ENCODE assay signal across 26 mouse cellular contexts in the genomic region with DNA sequence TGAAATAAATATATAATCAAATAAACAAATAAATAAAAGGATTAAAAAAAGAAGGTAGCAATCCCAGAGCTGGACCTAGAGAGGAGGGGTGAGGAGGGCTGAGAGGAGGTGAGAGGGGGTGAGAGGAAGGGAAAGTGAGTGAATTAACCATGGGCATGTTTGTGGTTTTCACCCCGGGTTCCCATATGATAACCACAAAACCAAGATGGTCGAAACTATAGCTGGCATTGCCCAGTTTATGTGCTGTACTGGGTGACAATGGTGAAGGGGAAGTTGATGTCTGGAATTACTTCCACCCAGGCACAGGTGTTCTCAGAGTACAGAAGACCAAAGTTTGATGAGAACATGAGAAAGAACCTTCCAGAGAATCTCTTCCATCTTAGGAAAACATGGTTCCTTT. TPM values are rescaled to one million over a fixed set of nuclear protein-coding genes. Genes with fewer than 3 reads are reported as not detected.
DNase-seq lines count a peak whose midpoint lies in the region; ATAC-seq and TF ChIP-seq lines count a peak whose summit lies in the region.
"Had no signal": no experiment of that assay in that cellular context is flagged by ENCODE, and none has a peak within 500 bp of the region (broad histone marks: within the 10 kb centered on the region; RNA-seq: fewer than 3 reads in every experiment).

No protein-coding gene starts in this region.

- in situ Hi-C loops in CH12.LX (cut with MboI; ENCODE audit: low pct_ligation_motif_present, low pct_unique_long_range_greater_than_20kb, low sequenced_read_pairs), result no loop called here

- no peak overlapping the region for H3K9ac ChIP-seq in CH12.LX (ENCODE audit: insufficient read depth, low read depth)
- H3K9ac ChIP-seq in forebrain, embryonic 15.5 days (replicated peaks), result no peak overlapping the region
- H3K9ac ChIP-seq: embryonic facial prominence, embryonic 13.5 days; embryonic facial prominence, embryonic 15.5 days; forebrain, embryonic 12.5 days; forebrain, postnatal 0 days had no signal

- dilution Hi-C loops in CH12.LX (cut with MboI; ENCODE audit: extremely low pct_ligation_motif_present, extremely low pct_unique_long_range_greater_than_20kb, low sequenced_read_pairs), result no loop called here

- ATAC-seq in granulocyte monocyte progenitor cell, adult 5-6 weeks (replicated peaks; ENCODE audit: poor library complexity, severe bottlenecking), result peak; percentile 89
- ATAC-seq in megakaryocyte, adult 5-6 weeks (ENCODE audit: poor library complexity, severe bottlenecking), result peak; percentile 45
- ATAC-seq in forebrain, embryonic 15.5 days (replicated peaks), result no peak
- ATAC-seq: CD4-positive, CD25-positive, alpha-beta regulatory T cell, adult 4 months; forebrain, embryonic 14.5 days; forebrain, postnatal 0 days had no signal

- no peak for TF ChIP-seq POLR2A in CH12.LX (IDR thresholded peaks at IDR 0.05; ENCODE audit: low read depth, low read length)

- H3K27me3 ChIP-seq in CH12.LX (replicated peaks), result no peaks in the 10 kb centered on the region
- no peaks in the 10 kb centered on the region for H3K27me3 ChIP-seq in forebrain, embryonic 15.5 days
- H3K27me3 ChIP-seq: embryonic facial prominence, embryonic 13.5 days; embryonic facial prominence, embryonic 15.5 days; forebrain, embryonic 12.5 days had no signal

- H3K36me3 ChIP-seq in CH12.LX (replicated peaks in 1 of 2; ENCODE audit: control insufficient read depth in 1 of 2, insufficient read depth in 1 of 2, low read length in 1 of 2), result peaks cover 17 to 83% of the 10 kb centered on the region in 2 experiments
- H3K36me3 ChIP-seq in forebrain, embryonic 15.5 days, result peaks cover 9% of the 10 kb centered on the region

- H3K27ac ChIP-seq in CH12.LX (ENCODE audit: insufficient read depth, low read depth), result no peak overlapping the region
- H3K27ac ChIP-seq in forebrain, embryonic 15.5 days (replicated peaks), result no peak overlapping the region
- H3K27ac ChIP-seq: embryonic facial prominence, embryonic 13.5 days; embryonic facial prominence, embryonic 15.5 days; forebrain, embryonic 10.5 days; forebrain, embryonic 12.5 days had no signal

- H3K4me3 ChIP-seq in CH12.LX (replicated peaks in 1 of 3; ENCODE audit: low read depth in 2 of 3, low read length in 2 of 3, poor library complexity in 1 of 3), result no peak overlapping the region
- no peak overlapping the region for H3K4me3 ChIP-seq in forebrain, embryonic 15.5 days
- H3K4me3 ChIP-seq: embryonic facial prominence, embryonic 13.5 days; embryonic facial prominence, embryonic 15.5 days; erythroblast, embryonic 14.5 days; forebrain, embryonic 10.5 days; forebrain, embryonic 12.5 days had no signal

- DNase-seq in A20 (ENCODE audit: low read depth, low spot score) (peak; percentile 7), CH12.LX (ENCODE audit: extremely low read depth) (peak; percentile 13)
- no peak for DNase-seq in urinary bladder, postnatal 14 days (ENCODE audit: low spot score)
- DNase-seq in adrenal gland, postnatal 14 days, result no peak
- DNase-seq in right cerebral cortex, adult 18-20 months, result no peak
- DNase-seq: adrenal gland, adult 2 months; adrenal gland, postnatal 10 days; adrenal gland, postnatal 36 days; B cell, adult 2 months; cerebellum, adult 11-12 months; cerebellum, adult 2 months; cerebellum, adult 9-10 months; cerebellum, postnatal 10 days; cerebellum, postnatal 25 days; embryo, embryonic 11 days; forebrain, postnatal 0 days had no signal

- 92% methylated on average over 2 of the region's 2 CpGs for WGBS in forebrain, embryonic 15.5 days

- TF ChIP-seq EP300 in CH12.LX (IDR thresholded peaks at IDR 0.05; ENCODE audit: low read length), result no peak

- H3K4me1 ChIP-seq in CH12.LX (ENCODE audit: control insufficient read depth in 1 of 2, insufficient read depth in 2 of 2), result peaks cover 3 to 39% of the 10 kb centered on the region in 2 experiments; a peak in 3 of 4 replicates
- no peaks in the 10 kb centered on the region for H3K4me1 ChIP-seq in forebrain, embryonic 15.5 days
- H3K4me1 ChIP-seq: embryonic facial prominence, embryonic 13.5 days; embryonic facial prominence, embryonic 15.5 days; forebrain, embryonic 10.5 days; forebrain, embryonic 12.5 days had no signal

- no peak overlapping the region for H3K4me2 ChIP-seq in CH12.LX (ENCODE audit: insufficient read depth, low read depth, poor library complexity, severe bottlenecking)
- H3K4me2 ChIP-seq in forebrain, embryonic 15.5 days (replicated peaks), result no peak overlapping the region
- H3K4me2 ChIP-seq: embryonic facial prominence, embryonic 13.5 days; embryonic facial prominence, embryonic 15.5 days; forebrain, embryonic 12.5 days had no signal

- H3K9me3 ChIP-seq in CH12.LX (replicated peaks; ENCODE audit: low read length), result no peaks in the 10 kb centered on the region
- H3K9me3 ChIP-seq in forebrain, embryonic 15.5 days, result no peaks in the 10 kb centered on the region
- H3K9me3 ChIP-seq: embryonic facial prominence, embryonic 13.5 days; embryonic facial prominence, embryonic 15.5 days; forebrain, embryonic 10.5 days; forebrain, embryonic 12.5 days had no signal

- no peak for TF ChIP-seq CTCF in CH12.LX (conservative IDR thresholded peaks at IDR 0.05 in 1 of 2, IDR thresholded peaks at IDR 0.05 in 1 of 2; ENCODE audit: low read depth in 2 of 2, low read length in 2 of 2)

- H3K79me2 ChIP-seq in CH12.LX (replicated peaks; ENCODE audit: control insufficient read depth, extremely low read depth, insufficient read depth, poor library complexity, severe bottlenecking), result no peaks in the 10 kb centered on the region

- no peak for TF ChIP-seq RAD21 in CH12.LX (IDR thresholded peaks at IDR 0.05; ENCODE audit: low read depth, low read length)

TF ChIP-seq in CH12.LX, 34 proteins besides CTCF, POLR2A, EP300 and RAD21:
- TF ChIP-seq E2F4 (IDR thresholded peaks at IDR 0.05; ENCODE audit: insufficient replicate concordance, low read depth, low read length) (no peak), HCFC1 (IDR thresholded peaks at IDR 0.05; ENCODE audit: low read depth, low read length) (no peak), NRF1 (IDR thresholded peaks at IDR 0.05; ENCODE audit: low read depth, low read length) (no peak), JUN (IDR thresholded peaks at IDR 0.05; ENCODE audit: insufficient read depth, low read depth, low read length) (no peak), MAFK (IDR thresholded peaks at IDR 0.05; ENCODE audit: insufficient replicate concordance, low read length) (peak; percentile 47; the same call in 1 of the 2 replicates), CHD1 (IDR thresholded peaks at IDR 0.05; ENCODE audit: low read depth, low read length) (no peak)

RNA-seq across cellular contexts. Expression of gene Xrcc5, which starts 52.2 kb away (rescaled TPM):
- 53.4 and 58.6 TPM in 2 replicates for total RNA-seq in CH12.LX (2012; rRNA removed)
- total RNA-seq in CH12.LX (2014; rRNA removed), result 83.5 and 93.1 TPM in 2 replicates
- 60.3 and 62.6 TPM in 2 replicates for polyA plus RNA-seq in CH12.LX (2012; ENCODE audit: insufficient read length, low read depth)
- 1.8 TPM in 2 replicates for total RNA-seq in granulocyte monocyte progenitor cell, adult 5-6 weeks (2014; fragmentation: Nextera tagmentation)
- total RNA-seq in granulocyte monocyte progenitor cell, adult 5-6 weeks (2017), result 6.5 and 8.1 TPM in 2 replicates
- total RNA-seq in megakaryocyte, adult 5-6 weeks (2015), result 0.31 and 0.50 TPM in 2 replicates
- 0.77 and 2.9 TPM in 2 replicates for total RNA-seq in megakaryocyte, adult 5-6 weeks (2017)
- 11.9 and 12.6 TPM in 2 replicates for total RNA-seq in adrenal gland, postnatal 14 days (2021)
- 27.3 and 28.1 TPM in 2 replicates for polyA plus RNA-seq in forebrain, embryonic 15.5 days (2015; fragmentation: Nextera tagmentation; extraction: Ambion mirVana)

Comparison
In these comparisons a context has a peak if more than half of its experiments do, and no peak if none do; other contexts are left out.
1. DNase-seq: peak in A20 (single experiment) and CH12.LX (single experiment); none in urinary bladder, postnatal 14 days (single experiment), adrenal gland, postnatal 14 days (single experiment) and right cerebral cortex, adult 18-20 months (single experiment).